Mouse (Mus musculus): ENCODE data around the gene Igf1. TPM values are rescaled to one million over a fixed set of nuclear protein-coding genes. Genes with fewer than 3 reads are reported as not detected.
A peak's percentile ranks its signal among the peaks of the same experiment; 100 is the strongest.

The Igf1 gene
- total RNA-seq (2021): 1 to 10 TPM; 6.8 to 9.4 TPM
- long read RNA-seq, experiment 1, full-length matches to known transcripts: 3 of 6 reads
- long read RNA-seq, experiment 1, partial matches to known transcripts: 1 of 6 reads
- long read RNA-seq, experiment 1, other reads (novel, unspliced or antisense): 2 of 6 reads
- long read RNA-seq, experiment 2, full-length matches to known transcripts: 1 of 1 reads
- long read RNA-seq, experiment 2, partial matches to known transcripts: 0 of 1 reads
- long read RNA-seq, experiment 2, other reads (novel, unspliced or antisense): 0 of 1 reads

DNA sequence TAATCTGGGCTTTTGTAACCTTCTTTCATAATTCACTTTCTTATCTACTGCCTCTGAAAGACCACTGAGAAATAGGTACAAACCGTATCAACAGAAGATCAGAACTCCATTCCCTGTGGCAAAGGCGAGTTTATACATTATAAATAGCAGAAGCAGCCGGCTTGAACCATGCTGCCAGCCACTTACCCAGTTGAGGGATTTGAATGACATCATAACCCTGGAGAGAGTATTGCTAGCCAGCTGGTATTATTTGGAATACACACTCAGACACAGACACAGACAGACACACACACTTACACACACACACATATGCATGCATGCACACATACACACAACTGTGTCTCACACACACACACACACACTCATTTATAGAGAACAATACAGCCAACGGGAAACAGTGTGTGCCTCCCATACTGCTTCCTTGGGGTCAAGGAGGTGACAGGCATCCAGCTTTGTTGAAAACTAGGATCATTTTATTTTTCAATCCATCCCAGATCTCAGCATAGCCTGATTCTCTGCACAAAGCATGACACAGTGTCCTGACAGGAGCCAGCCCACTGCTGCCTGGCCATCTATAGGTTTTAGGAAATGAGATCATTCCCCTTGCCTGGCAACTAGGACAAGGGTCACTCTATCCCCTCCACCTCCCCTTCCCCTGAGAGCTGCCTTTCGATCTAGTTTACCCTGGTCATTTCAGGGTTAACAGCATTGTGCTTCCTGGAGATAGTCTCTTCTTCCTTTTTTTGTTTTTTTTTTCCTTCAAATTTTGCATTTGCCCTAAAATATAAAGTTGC, at the start of gene Igf1:
Igf1 (plus strand) TSS at position 253 of the 794 bp plus-strand sequence.
- no peak for DNase-seq (ENCODE audit: low spot score)

DNA sequence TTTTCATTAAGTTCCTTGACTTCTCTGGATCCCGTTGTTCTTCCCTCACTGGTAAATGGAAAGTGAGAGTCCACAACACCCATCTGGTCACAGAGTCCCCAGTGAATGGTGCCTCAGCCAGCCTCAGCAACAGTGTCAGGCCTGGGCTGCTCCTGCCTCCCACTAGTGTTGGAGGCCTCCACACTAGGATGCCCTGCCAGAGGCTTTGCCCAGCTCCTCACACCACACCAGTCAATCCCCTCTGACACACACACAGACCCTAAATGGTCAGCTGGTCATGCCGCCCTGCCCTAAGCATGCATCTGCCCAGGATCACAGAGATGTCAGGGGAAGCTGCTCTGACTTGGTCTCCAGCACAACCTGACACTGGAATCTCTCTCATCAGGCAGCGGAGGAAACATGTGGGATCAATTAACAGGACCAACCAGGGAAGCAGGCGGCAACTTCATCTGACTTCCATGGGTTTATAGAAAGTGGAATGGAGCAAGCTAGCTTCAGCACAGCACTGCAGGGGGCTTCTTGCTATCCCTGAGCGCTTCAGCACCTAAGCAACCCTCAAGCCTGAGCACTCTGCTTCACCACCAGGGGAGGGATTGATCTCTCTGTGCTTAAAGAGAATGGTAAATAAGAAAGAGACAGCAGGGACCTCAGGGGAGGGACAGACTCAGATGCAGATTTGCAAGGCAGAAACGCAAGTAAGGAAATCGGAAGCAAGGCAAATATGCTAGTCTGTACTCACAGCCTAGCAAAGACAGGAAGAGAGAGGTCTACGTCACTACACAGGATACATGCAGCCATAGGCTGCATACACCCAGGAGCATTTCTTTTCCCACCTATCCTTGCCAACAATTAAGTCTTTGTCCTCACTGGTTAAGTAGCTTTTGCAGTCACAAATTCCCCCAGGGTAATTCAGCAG, 45.6 kb upstream of the Igf1 start:
- no peak for DNase-seq (ENCODE audit: low spot score)

DNA sequence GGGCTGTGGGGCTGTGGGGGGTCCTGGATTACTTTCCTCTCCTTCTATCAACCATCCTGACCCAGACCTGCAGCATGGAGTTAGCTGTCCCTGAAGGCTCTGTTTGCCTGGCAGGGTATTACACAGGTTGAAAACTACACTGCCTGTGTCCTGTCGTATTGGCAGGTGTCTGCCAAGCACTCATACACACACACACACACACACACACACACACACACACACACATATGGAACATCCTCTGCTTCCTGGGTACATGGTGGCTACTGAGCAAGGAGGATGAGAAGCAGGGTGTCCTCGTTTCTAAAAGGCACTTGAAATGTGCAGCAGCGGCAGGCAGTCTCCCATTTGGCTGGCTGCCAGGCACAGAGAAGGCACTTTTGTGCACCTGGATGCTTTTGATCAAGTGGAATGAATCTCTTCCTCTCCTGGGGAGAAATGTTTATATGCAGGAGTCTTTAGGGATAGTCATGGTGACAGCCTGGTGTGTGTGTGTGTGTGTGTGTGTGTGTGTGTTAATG, 44.9 kb upstream of the Igf1 start:
- no peak for DNase-seq (ENCODE audit: low spot score)

DNA sequence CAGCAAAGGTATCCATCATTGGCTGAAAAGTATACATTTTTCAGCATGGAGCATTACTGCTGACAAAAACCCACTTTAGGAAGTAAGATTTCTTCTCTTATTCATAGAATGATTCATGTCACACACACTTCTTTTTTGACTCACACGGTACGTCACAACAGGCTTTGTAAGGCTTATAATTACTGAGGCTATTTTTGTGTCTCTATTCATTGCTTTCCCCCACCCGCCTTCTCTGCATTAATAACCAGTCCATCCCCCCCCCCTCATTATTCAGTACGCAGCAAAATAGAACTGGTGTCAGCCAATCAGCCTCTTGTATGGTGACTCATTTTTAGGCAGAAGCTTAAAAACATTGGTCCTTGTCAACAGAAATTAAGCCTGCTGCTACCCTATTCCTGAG, 41.2 kb upstream of the Igf1 start:
- no peak for DNase-seq (ENCODE audit: low spot score)

DNA sequence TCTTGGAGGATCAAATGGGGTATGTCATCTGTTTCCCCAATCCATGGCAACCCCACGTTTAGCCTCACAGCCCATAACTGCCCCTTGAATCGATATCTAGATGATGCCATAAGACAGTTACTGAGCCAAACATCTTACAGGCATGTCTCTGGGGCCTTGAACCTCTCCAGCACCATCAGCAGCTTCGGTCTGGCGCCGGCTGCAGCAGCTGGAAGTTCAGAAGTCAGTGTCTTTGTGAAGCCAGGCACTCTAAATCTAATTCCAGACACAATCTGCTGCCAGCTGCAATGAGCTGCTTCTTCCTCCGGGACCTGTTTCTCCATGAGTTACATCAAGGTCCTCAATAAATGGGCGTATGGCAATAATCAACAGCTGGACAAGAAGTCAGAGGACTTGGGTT, 40.3 kb upstream of the Igf1 start:
- peak; percentile 48 for DNase-seq (ENCODE audit: low spot score)

DNA sequence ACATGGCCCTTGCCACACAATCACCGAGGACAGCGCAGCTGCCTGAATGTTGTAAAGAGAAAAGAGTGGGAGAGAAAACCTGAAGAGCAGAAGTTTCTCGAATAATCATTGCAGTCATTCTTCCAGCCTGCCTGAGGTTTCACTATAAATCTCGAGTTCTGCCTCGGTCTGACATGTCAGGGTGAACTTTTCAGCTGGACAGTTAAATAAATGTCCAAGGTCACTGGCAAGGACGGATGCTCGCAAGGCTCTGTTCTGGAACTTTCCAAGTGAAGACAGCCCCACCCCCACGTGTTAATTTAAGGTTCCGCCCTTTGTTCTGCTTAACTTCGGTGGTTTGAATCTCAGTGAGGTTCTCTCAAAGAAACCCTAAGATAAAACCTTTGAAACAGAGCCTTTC, 36.2 kb upstream of the Igf1 start:
- no peak for DNase-seq (ENCODE audit: low spot score)

DNA sequence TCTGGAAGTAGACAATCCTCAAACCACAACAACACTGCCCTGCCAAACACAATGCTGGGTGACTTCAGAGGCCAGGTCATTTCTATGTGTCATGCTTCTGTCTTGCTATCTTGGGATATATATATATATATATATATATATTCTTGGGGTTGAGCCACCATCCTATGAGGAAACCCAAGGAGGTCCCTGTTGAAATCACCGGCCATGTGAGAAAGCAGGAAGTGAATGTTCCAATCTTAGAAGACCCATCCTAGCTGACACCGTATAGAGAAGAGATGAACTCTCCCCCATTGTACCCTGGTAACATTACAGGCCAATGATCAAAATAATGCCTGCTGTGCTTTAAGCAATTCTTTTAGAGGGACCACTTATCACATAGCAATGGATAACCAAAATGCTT, 28.1 kb upstream of the Igf1 start:
- no peak for DNase-seq (ENCODE audit: low spot score)

DNA sequence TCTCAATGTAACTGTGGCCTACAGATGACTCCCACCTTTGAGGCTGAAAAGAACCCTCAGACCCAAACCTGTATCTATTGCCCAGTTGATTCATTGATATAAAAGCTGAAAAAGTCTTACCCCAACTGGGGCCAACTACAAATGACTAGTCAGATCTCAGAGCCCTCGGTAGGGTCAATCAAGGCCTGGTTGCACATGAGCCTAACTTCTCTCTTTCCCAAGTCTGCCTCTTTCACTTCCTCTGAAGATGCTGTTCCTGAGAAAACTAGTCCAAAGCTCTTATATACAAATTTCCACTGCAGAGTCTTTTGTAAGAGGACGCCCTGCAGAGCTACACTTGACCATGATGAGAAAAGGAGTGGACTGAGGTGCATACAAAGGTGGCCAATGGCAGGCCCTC, 27.4 kb upstream of the Igf1 start:
- no peak for DNase-seq (ENCODE audit: low spot score)

DNA sequence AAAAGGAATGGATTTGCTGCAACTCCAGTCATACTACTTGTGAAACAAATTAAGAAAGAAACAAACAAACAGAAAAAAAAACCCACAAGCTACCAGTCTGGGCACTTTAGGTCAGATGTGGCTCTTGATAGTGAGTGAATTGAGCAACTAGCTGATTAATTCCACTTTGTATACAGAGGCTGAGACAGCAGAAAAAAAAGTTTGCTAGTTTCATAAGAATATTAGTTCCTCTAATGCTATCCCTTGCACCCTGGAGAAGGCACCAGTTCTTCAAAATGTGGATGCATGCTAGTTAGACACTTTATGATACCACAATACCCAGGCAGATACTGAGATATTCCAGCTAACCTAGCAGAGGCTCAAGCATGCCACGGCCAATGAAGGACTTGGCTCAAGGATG, 26.0 kb upstream of the Igf1 start:
- no peak for DNase-seq (ENCODE audit: low spot score)

DNA sequence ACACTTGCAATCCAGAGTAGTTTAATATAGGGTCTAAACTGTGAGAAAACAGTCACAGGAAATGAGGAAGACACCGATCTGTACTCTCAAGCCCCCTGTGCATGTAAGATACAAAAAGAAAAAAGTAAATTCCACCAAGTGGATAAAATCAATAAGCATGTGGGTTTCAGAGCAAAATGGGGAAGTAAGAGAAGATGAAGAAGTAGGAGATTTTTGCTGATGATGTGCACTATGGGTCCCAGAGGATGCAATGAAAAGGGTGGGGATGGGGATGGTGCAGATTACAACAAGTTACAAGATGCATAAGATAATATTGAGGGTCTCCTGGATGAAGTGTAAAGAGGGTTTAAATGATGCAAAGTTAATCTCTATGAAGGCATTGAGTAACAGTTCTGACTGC, 18.6 kb upstream of the Igf1 start:
- DNase-seq (ENCODE audit: low spot score): no peak

DNA sequence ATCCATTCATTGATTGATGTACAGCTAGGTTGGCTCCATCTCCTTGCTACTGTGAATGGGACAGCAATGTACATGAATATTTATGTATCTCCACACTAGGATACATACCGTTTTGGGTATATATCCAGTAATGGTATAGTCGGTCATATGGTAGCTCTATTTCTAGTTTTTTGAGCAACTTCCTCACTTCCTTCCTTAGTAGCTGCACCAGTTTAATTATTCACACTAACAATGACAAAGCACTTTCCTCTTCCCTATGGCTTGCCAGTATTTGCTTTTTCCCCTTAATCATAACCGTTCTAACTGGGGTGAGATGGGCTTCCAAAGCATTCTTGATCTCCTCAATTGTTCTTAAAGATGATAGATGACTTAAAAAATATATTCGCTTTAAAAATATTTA, 15.6 kb upstream of the Igf1 start:
- no peak for DNase-seq (ENCODE audit: low spot score)

DNA sequence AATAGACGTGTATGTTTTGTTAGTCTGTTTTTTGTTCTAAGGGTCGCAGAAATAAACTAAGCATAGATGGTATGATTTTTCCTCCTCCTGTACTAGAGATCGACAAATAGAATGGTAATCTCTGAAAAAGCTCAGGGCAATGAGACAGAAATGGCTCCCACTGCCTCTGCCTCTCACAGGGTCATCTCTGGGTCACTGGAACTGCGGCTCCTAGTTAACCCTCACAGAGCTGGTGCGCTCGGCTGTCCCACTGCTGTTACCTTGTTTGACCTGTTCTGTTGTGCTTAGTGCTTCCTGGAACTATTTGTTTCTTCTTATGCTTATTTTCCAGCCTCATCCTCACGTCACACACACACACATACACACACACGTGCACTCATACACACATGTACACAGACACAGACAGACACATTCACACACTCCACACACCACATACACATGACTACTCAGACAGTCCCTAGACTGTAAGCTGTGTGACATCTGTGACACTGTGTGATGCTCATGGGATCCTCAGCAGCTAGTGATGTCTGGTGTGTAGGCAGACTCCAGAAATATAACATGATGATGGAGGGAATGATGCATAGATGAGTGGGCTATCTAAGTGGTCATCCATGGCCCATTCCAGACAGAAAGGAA, 13.0 kb upstream of the Igf1 start:
- no peak for DNase-seq (ENCODE audit: low spot score)

DNA sequence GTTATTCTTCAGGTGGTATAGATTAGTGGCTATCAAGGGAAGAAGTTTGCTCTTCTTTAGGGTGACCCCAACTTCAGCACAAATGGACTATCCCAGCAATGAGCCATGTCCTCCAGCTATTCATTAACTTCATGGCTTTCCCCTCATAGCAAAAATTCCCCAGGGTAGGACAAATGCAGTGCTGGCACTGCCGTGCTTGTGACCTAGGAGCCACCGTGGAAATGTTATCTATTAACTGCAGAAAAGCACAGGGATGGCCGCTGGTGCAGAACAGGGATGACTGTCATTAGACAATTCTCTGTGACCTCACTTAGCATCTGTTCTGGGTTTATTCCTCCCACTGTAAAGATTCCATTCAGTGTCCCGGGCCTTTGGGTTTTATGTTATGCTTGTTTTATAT, 10.2 kb upstream of the Igf1 start:
- DNase-seq (ENCODE audit: low spot score): no peak

DNA sequence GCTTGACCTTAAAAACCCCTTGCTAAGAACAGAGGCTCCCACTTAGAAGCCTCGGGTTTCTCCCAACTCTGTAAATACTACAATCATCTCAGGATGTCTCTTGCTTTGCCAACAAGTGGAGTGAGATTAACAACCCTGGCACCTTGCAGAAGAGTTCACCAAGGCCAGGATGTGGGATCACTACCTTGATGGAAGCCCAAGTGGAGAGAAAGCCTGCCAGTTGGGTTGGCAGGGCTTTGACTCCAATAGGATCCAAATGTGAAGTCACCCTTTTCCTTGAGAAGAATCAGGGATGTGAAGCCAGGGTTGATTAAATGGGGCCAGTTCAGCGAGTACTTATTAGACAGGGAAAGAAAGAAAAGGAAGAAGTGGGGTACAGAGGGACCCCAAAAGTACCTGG, 9.6 kb upstream of the Igf1 start:
- peak; percentile 12 for DNase-seq (ENCODE audit: low spot score)

DNA sequence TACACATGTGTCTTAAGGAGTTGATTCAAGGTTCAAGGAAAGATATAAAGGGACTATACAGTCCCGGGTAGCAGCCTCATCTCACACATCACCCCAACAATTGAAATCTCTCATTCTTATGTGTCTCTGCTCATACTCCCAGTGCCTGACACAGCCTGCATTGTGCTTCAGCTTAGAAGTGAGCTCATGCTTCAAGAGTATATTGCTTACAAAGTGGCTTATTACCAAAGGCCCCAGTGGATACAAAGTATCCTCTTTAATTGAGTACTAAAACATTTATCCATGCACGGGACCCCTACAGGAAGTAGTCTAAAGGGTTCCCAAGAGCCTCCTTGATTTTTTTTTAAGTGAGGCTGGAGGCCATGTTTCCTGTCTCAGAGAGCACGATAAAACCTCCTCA, 6.6 kb upstream of the Igf1 start:
- DNase-seq (ENCODE audit: low spot score): no peak

DNA sequence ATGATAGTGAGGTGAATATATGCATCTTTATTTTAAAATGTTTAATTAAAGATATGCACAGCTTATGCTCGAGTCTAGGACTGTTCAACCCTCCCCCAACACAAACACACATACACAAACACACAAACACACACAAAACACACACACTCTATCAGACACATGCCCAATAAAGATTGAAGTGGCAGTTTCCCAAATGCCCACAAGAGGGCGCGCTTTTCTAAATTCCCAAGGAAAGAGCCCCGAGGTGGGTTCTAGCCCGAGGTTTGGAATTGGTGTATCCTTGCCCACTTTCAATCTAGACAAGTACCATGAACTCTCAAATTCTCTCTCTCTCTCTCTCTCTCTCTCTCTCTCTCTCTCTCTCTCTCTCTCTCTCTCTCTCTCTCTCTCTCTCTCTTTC, 3.7 kb upstream of the Igf1 start:
- peak; percentile 68 for DNase-seq (ENCODE audit: low spot score)

DNA sequence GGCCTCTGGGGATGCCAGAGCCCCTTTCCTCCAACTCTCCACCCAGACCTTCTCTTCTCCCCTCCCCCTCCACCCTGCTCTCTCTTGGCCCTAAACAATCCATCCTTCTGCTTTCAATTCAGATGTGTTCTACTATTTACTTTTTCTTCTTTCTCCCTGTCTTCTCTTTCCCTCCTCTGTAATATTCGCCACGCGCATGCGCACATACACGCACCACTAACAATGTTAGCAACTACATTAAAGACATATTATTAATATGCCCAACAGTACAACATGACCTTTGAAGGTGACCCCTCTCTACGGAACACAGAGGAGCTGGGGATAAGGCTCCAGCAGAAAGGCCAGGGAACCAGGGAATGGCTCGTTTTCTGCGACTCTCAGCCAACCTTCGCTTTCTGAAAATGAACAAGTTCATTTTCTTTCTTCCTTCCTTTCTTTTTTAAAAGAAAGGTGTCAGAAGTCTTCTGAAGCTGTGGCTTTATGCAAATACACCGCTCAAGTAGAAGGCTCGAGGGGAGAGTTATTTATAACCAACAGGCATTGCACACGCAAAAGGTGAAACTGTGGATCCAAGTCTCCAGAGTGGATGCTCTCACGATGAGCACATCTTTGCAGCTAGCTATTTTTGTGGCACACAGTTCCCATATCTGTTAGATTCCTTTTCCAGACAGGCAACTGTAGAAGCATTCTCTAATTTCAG, 2.5 kb upstream of the Igf1 start:
- DNase-seq (ENCODE audit: low spot score): no peak

DNA sequence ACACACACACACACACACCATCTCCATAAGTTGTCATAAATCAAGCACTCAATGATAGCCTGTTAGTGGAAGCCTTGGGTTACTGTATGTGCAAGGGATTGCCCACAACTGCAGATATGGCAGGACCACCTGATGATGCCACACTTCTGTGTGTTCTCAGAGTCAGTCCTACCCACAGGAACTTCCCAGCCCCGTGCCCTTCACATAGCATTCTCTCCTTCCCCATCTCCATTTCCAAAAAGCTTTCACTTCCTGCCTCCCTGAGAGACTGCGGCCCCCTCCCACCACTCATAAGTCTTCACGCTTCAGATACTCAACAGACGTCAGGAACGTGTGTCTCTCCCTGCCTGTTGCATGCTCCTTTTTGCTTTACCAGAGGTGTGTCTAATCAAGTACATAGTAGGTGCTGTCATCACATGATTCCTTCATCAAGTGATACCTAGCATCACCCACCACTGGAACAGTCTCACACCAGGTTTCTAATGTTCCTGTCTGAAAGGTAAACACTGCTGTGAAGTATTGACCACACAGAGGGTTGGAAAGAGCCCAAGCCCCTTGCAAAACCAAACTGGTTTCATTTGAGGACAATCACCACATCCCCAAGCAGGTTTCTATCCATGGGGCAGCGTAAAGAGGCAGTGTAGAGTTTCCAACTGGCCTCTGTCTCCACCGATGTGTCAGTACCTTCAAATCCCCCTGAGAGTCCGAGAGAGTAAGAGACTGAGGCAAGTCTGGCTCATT, 680 bp upstream of the Igf1 start:
- no peak for DNase-seq (ENCODE audit: low spot score)

DNA sequence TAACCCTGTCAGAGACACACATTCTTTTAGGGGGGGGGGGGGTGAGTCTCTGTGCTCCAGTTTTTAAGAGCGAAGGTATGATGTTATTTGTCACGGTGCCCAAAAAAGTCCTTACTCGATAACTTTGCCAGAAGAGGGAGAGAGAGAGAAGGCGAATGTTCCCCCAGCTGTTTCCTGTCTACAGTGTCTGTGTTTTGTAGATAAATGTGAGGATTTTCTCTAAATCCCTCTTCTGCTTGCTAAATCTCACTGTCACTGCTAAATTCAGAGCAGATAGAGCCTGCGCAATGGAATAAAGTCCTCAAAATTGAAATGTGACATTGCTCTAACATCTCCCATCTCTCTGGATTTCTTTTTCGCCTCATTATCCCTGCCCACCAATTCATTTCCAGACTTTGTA, 874 bp downstream of the Igf1 start:
- peak; percentile 66 for DNase-seq (ENCODE audit: low spot score)

DNA sequence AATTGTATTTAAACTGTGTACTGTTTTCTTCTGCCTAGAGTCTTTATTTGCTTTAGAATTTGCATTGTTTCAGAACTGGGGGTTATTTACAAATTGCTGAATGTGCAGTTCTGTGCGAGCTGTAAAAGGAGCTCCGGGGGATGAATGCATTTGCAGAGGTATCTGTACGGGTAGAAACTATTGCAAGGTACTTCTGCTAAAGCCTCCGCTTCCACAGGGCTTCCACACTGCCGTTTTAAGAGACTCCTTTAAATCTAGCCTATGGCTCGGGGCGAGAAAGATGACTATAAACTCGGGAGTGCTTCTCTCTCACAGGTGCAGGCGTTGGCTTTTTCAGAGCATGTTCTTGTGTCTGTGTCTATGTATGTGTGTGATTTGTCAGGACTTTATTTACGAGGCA, 1.4 kb downstream of the Igf1 start:
- no peak for DNase-seq (ENCODE audit: low spot score)

Data from gastrocnemius, adult 18-20 months (tissue).